Comparison of ENCODE assay signal across 7 mouse cellular contexts in genomic region chr14:17172330-17173110, GRCm38 (mm10).
DNase-seq lines count a peak whose midpoint lies in the region; ATAC-seq and TF ChIP-seq lines count a peak whose summit lies in the region.

No protein-coding gene starts in this region.

- H3K27ac ChIP-seq in embryonic facial prominence, embryonic 10.5 days (replicated peaks), result peak overlapping the region; percentile 37; the same call in 1 of the 2 replicates
- H3K27ac ChIP-seq in liver, adult 2 months (replicated peaks; ENCODE audit: insufficient read depth, low read depth, low read length), result no peak overlapping the region
- no peak overlapping the region for H3K27ac ChIP-seq in midbrain, embryonic 16.5 days (ENCODE audit: low read length)

- peak overlapping the region; percentile 81 for H3K4me2 ChIP-seq in midbrain, embryonic 16.5 days (ENCODE audit: low read length)

- peak; percentile 97 for ATAC-seq in midbrain, embryonic 16.5 days

- no peaks in the 10 kb centered on the region for H3K36me3 ChIP-seq in embryonic facial prominence, embryonic 10.5 days (replicated peaks)
- H3K36me3 ChIP-seq in liver, adult 2 months (ENCODE audit: control insufficient read depth, insufficient read depth, low read length), result no peaks in the 10 kb centered on the region
- H3K36me3 ChIP-seq in midbrain, embryonic 16.5 days (ENCODE audit: control insufficient read depth, insufficient read depth, low read length), result no peaks in the 10 kb centered on the region

- H3K4me1 ChIP-seq in embryonic facial prominence, embryonic 10.5 days, result peaks cover 12% of the 10 kb centered on the region
- 0 out of 2 replicates have a peak, but pooled peaks cover 2% of the 10 kb centered on the region for H3K4me1 ChIP-seq in liver, adult 2 months (ENCODE audit: control insufficient read depth, insufficient read depth, low read length)
- H3K4me1 ChIP-seq in midbrain, embryonic 16.5 days (ENCODE audit: control insufficient read depth, insufficient read depth, low read length), result peaks cover 7% of the 10 kb centered on the region; the same call in 1 of the 2 replicates

- no peaks in the 10 kb centered on the region for H3K79me2 ChIP-seq in liver, adult 2 months (ENCODE audit: control insufficient read depth, insufficient read depth, low read length)

- TF ChIP-seq POLR2A in liver, adult 2 months (IDR thresholded peaks at IDR 0.05; ENCODE audit: extremely low read depth, insufficient read depth, low read length), result no peak

- peak overlapping the region; percentile 66 for H3K4me3 ChIP-seq in embryonic facial prominence, embryonic 10.5 days
- H3K4me3 ChIP-seq in liver, adult 2 months (ENCODE audit: insufficient read depth, low read depth, low read length), result peak overlapping the region; percentile 33
- peak overlapping the region; percentile 50 for H3K4me3 ChIP-seq in midbrain, embryonic 16.5 days (ENCODE audit: low read depth, low read length)

- 2% methylated on average over 35 of the region's 35 CpGs for WGBS in embryonic facial prominence, embryonic 10.5 days
- WGBS in liver, adult 2 months, result 4% methylated on average over 35 of the region's 35 CpGs
- 1% methylated on average over 35 of the region's 35 CpGs for WGBS in midbrain, embryonic 16.5 days

- peaks cover 27% of the 10 kb centered on the region for H3K27me3 ChIP-seq in embryonic facial prominence, embryonic 10.5 days (replicated peaks; ENCODE audit: low read depth, poor library complexity, severe bottlenecking)
- peaks cover 3% of the 10 kb centered on the region; the same call in 1 of the 2 replicates for H3K27me3 ChIP-seq in liver, adult 2 months (ENCODE audit: control insufficient read depth, insufficient read depth, low read length)
- H3K27me3 ChIP-seq in midbrain, embryonic 16.5 days (ENCODE audit: control insufficient read depth, insufficient read depth, low read depth, low read length), result no peaks in the 10 kb centered on the region; the same call in 1 of the 2 replicates

- H3K9me3 ChIP-seq in embryonic facial prominence, embryonic 10.5 days, result no peaks in the 10 kb centered on the region
- H3K9me3 ChIP-seq in midbrain, embryonic 16.5 days (replicated peaks; ENCODE audit: control insufficient read depth, low read length, poor library complexity, severe bottlenecking), result no peaks in the 10 kb centered on the region

- H3K9ac ChIP-seq in liver, adult 2 months (ENCODE audit: low read depth, low read length), result peak overlapping the region; percentile 45; the same call in 1 of the 2 replicates
- peak overlapping the region; percentile 69 for H3K9ac ChIP-seq in midbrain, embryonic 16.5 days (ENCODE audit: low read depth, low read length)

- TF ChIP-seq CTCF in liver, adult 2 months (IDR thresholded peaks at IDR 0.05; ENCODE audit: low read depth, low read length), result no peak

- peak; percentile 37 for DNase-seq in brain, adult 2 months (ENCODE audit: low read depth, low spot score)
- peak; percentile 87 for DNase-seq in embryonic facial prominence, embryonic 10.5 days (ENCODE audit: low spot score)
- peak; percentile 1 for DNase-seq in gonadal fat pad, adult 2 months (ENCODE audit: low read depth)
- DNase-seq in kidney, adult 11 months, result peak; percentile 28
- DNase-seq in liver, adult 2 months (ENCODE audit: extremely low read depth, low read depth, low spot score), result peak; percentile 13
- peak; percentile 69 for DNase-seq in testis, postnatal 10 days (ENCODE audit: low spot score)

Comparison
In these comparisons a context has a peak if more than half of its experiments do, and no peak if none do; other contexts are left out.
1. DNase-seq: peak in every context shown above with its lines; median percentile 87 in embryonic facial prominence, embryonic 10.5 days; 69 in testis, postnatal 10 days; 37 in brain, adult 2 months; 28 in kidney, adult 11 months; 13 in liver, adult 2 months; 1 in gonadal fat pad, adult 2 months.